Mouse (Mus musculus): Measurements from ENCODE around the gene Gucy2e.

Gene Gucy2e

DNA sequence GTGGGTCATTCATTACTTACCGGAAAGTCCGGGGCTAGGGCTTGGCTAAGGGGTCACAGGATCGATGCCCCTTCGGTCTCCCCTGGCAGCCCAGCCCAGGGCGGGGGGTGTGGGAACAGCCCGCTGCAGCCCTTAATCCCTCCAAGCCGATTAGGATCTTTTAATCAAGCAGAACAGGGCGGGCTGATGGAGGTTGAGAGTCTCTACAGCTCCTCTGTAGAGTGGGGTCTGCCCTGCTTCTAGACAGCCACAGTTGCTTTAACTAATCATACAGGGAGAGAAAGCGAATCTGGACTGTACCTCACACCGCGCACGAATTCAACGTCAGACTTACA is at the start of gene Gucy2e:
Gene Gucy2e, minus strand, starts transcription at position 111 of the 335 bp plus-strand sequence.
- no peak for DNase-seq

DNA sequence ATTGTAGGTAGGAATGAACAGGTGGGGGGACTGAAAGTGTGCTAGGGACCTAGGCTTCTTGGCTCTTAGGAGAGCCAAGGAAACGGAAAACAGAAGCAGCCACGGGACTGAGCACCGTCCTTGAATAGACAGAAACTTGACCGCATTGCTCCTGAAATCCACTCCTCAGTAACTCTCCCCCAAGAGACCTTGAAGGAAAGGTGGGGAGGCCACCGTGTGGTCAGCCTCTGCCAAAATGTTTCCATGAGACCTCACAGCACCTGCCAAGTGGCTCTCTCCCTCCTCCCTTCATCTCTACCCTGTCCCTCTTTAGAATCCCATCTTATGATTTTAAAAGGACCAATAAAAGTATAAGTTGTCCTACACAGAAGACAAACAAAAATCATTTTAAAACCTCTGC is 40.4 kb upstream of the Gucy2e start:
- DNase-seq, result no peak

DNA sequence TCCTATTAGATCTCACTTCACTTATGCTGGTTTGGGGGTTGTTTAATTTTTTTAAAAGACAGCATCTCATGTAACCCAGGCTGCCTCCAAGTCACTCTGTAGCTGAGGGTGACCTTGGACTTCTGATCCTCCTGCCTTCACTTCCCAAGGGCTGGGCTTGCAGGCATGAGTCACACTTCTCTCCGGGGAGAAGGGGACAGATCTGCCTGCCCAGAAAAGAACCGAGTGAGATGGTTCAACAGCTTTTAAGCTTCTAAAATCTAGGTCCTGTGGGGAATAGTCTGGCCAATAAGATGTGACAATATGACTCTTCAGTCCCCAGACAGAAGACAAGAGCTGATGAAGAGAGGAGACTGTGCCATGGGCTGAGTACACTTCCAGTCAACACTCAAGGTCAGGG is 39.2 kb upstream of the Gucy2e start:
- DNase-seq, result no peak

DNA sequence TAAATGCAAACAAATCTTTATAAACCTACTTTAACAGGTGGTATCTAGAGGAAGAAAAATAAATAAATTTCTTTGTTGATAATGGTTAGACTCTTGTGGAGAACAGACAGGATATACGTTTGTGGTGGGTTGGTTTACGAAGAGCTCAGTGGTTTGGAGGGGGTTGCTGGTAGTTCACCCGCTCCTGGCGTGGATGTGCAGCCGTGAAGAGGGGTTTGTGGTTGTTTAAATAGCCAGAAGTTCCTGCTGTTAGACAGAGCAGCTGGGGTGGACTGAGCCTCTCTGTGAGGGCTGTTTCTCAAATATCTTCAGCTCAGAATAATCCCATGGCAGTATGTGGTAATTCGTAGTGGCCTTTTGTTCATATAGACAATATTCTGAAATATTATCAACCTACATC is 38.8 kb upstream of the Gucy2e start:
- no peak for DNase-seq

DNA sequence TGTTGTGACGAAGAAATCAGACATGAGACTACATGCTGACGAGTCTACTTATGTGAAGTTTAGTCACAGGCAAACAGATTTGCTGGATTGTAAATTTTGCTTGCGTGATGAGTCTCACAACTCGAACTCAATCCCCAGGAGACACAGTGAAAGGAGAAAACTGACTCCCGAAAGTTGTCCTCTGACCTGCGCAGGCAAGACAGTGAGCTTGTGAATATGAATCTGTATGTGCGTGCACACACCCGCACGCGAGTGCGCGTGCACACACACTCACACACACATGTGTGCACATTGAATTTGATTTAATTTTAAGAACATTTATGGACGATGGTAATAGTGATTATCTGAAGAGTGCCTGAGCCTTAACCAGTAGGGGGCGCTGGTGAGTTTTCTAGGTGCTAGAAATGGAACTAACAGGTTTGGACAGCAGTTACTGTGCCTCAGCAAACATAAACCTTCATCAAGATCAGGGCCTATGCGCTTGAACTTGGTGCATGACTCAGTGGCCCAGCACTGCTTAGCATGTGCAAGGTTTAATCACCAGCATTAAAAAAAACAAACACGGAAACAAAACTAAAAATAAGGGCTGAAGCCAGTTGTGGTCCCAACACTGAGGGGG is 35.4 kb upstream of the Gucy2e start:
- peak; percentile 37 for DNase-seq

DNA sequence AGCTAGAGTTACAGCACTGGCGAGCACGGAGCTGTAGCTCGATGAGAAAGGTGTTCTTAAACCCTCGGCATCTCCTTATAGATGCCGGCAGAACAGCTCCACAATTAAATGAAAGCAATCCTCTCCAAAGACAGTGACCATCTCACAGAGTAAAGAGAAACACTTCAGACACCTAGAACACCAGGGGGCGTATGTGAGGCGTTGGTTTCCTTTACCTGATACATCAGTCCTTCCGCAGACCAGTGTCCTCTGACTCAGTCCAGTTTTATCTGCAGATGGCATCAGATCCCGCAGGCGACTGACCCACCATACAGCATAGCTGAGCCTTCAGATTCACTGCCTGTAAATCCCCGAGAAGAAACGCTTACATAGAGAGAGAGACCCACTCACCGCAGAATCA is 32.7 kb upstream of the Gucy2e start:
- peak; percentile 25 for DNase-seq

DNA sequence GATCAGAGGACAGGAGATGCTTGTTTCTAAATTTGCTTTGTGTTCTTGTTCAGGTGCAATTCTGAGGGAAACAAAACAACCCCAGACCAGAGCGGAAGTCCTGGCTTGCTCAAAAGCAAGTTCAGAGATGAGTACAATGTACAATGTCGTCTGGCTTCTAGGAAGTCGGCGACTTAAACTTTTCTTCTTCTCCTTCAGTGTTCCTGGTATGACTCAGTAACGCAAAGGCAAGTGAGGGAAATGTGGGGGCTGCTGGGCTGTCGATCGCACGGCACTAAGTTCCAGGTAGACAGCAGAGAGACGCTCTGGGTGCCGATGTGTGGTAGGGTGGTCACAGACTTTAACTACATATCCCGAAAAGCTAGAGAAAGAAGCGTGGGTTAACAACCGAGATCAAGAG is 31.3 kb upstream of the Gucy2e start:
- DNase-seq, result no peak

DNA sequence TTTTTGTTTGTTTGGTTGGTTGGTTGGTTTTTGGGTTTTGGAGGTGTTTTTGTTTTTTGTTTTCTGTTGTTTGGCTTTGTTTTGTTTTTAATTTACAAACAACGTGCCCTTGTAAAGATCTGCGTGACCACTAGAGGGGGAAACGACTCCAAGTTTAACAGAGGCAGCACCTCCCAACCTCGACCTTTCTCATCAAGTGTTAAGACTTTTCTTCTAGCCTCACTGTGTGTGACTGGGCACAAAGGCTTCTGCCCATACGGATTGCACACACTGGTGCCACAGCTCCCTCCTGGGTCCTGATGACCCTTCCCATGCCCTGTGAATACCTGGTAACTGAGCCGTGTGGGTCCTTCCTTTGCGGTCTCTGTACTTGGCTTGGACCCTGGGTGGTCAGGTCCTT is 30.5 kb upstream of the Gucy2e start:
- no peak for DNase-seq

DNA sequence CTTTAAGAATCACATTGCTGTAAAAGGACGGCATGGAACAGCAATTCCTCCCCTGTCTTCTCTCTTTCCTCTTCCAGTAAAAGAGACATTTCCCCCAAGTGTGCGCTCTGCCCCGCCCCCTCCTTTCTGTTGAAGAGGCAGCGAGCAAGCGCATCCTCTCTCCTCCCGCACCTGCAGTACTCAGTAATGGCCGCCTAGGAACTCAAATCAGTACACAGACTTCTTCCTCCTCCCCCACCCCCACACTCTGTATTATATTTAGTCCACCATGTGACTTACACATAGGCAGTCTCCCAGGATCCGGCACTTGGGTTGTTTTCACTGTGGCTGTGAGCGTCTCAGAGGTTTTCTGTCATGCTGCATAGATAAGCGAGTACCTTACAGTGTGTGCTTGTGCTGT is 29.4 kb upstream of the Gucy2e start:
- DNase-seq, result no peak

DNA sequence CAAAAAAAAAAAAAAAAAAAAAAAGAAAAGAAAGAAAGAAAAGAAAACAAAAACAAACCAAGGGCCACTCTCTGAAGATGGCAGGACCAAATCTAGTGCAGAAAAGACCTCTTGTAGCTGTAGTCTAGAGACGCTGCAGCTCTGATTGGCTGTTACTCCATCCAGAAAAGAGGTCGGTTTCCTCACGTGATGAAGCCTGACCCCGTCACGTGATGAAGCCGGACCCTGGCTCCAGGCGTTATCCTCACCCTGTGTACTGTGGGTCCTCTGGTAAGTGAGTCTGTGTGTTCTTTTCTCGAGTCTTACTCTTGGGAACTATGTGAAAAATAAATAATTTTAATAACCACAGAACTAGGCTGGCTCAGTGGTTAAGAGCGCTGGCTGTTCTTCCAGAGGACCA is 28.6 kb upstream of the Gucy2e start:
- no peak for DNase-seq

DNA sequence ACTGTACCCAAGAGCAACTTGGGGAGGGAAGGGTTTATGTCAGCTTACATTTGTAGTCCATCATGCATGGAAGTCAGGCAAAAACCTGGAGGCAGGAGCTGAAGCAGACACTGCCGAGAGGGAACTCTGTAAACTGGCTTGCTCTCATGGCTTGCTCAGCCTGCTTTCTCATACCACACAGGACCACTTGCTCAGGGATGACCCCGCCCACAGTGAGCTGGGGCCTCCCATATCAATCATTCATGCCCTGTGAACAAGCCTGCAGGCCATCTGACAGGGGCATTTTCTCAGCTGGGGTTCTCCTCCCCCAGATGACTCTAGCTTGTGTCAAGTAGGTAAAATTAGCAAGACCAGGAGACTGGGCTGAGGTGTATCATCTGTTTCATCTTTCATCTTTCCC is 27.4 kb upstream of the Gucy2e start:
- no peak for DNase-seq

DNA sequence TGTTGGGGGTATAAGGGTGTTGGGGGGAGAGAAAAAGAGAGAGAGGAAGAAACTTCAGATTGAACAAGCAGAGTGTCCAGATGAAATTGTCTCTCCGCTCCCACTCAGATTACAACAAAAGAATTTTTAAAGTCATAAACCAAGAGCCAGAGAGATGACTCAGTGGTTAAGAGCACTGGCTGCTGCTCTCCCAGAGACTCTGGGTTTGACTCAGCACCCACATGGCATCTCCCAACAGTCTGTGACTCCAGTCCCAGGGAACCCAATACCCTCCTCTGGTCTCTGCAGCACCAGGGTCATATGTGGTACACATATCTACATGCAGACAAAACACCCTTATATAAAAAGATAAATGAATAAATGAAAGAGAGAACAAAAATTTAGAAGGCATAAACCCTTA is 23.3 kb upstream of the Gucy2e start:
- no peak for DNase-seq

DNA sequence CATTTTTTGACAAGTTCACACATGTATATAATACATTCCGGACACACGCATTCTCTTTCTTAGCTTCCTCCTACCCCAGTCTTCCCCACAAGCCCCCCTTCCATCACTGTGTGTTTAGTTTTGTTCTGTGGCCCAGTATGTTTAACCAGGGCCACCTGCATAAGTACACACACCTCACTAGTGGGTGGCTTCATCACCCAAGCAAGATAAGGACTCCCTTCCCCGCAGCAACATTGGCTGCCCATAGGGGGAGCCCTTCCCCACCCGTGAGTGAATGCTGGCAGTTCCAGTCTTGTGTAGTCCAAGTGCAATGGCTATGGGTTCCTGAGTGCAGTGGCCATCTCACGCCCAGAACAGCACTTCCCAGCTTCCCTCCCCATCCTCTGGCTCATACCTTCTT is 21.5 kb upstream of the Gucy2e start:
- no peak for DNase-seq

DNA sequence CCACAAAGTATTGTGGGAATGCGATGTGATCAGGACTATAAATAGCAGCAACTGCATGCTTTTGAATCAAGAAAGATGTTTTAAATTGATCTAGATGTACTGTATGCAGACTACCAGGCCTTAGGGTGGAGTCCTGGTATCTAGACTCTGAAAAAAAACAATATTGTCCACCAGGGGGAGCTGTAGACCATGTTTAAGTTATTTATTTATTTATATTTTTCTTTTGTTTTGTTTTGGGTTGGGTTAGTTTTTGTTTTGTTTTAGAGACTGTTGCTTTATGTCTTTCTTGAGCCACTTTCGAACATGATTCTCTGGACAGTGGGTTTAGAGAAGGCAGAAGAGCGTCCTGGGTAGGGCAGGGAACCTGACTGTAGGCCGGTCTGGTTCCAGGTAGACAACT is 21.0 kb upstream of the Gucy2e start:
- DNase-seq, result no peak

DNA sequence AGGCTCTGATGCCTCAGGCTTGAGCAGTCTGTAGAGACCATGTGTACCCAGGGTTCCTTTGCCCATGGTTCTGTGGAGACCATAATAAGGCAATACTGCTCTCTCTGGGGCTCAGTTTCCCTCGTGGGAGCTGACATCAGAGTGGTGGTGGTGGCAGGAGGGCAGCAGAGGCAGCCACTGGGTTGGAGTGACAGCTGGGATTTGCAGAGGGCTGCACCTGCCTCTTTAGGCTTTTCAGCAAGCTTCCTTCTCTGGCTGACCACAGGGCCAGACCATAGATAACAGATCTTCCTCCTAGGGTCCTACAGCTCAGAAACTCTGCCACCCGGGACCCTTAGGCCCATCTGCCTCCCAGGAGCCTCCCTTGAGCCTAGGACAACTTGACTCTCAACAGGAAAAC is 20.2 kb upstream of the Gucy2e start:
- no peak for DNase-seq

DNA sequence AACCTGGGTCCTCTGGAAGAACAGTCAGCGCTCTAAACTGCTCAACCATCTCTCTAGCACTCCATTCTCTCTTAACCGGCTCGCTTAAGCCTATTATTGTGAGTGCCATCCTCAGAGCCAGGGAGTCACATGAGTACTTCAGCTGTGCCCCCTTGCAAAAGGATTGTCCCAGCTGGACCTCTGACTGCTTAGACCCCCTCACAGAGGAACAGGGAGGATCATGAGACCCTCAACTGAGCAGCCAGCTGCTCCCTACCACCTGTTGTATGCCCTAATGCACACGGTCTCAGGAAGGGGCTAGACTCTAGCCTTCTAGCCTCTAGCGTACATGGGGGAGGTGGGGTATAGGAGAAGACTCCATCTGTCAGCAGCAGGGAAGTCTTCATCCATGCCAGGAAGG is 18.0 kb upstream of the Gucy2e start:
- no peak for DNase-seq

DNA sequence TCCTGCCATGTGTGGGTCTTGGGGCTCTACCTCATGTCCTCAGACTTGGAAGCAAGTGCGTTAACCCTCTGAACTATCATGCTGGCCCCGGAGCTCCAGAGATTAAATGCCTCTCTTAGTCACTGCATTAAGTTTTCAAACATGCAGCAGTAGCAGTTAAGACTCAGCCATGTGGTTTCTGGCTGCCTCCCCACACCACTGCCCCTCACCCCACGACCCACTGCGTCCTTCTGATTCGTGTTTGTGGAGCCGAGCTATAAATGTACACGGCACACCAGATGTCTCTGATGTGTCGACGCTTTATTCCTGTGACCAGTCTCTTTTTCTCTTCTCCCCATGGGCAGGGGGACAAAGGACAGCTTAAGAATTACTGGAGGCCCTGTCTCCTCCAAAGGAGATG is 16.3 kb upstream of the Gucy2e start:
- no peak for DNase-seq

DNA sequence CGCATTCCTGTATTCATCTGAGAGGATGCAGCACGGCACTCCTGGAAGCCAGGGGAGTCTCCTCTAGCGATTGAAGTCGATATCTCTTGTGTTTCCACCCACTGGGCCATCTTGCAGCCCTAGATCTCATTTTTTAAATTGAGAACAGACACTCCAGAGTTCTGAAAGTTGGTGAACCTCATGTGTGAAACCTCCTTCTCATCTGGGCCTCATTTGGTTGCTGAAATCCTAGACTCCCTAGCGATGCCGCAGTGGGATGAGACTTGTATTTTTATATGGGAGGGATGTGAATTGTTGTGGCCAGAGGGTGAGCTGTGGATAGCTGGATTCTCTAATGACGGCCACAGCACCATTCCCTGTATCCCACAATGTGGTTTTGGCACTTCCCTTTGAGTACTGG is 15.1 kb upstream of the Gucy2e start:
- no peak for DNase-seq

DNA sequence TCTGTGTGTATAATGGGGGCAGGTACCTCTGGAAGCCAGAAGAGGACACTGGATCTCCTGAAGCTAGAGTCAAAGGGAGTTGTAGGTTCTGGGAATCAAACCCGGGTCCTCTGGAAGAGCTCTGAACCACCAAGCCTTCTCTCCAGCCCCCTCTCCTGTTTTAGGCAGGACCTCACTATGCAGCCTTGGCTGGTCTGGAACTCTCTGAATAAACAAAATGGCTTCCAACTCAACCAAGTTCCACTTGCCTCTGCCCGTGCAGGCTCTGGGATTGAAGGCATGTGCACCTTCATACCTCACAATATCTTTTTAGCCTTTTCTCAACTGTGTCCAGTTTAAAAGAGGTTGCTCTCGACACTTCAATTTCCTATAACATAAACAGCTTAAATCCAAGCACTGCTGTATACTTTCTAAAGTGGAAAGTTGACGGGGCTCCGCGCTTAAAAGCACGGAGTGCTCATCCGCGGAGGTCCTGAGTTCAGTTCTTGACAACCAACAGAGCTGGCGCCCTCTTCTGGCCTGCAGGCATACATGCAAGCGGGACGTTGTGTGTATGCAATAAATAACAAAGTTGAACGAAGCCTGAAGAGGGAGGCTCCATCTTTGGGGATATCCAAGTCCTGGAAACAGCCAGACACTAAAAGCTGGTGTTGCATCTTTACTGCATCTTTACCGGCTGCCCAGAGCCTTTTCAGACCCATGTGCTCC is 14.5 kb upstream of the Gucy2e start:
- no peak for DNase-seq

DNA sequence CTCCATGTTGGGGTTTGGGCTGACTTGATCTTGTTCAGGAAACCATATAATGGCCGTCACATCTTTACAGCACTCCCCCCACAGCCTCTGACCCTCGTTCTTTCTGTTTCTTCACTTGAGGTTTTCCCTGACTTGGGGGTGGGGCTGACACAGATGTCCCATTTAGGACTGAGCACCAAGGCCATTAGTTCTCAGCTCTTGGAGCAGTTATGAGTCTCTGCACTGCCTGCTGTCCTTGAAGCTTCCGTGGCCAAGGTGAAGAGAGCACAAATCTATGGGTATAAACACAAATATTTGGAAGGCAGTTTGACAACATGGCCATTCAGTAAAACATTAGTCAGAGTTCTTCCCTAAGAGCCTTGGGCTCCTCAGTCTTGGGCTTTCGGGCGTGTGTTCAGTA is 13.3 kb upstream of the Gucy2e start:
- DNase-seq, result no peak

DNA sequence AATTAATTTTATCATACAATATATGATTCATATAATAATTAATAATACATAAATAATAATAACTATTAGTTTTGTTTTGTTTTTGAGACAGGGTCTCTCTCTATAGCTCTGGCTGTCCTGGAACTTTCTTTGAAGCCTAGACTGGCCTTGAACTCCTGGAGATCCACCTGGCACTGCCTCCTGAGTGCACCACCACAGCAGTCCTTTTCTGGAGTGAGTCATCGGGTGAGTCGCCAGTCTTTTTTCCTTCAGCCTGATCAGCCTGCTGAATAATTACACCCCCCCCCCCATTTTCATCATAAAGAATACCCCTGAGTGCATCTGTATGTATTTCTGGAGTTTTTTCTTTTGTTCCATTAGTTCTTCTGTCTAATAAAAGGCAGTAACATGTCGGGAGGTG is 12.3 kb upstream of the Gucy2e start:
- no peak for DNase-seq

DNA sequence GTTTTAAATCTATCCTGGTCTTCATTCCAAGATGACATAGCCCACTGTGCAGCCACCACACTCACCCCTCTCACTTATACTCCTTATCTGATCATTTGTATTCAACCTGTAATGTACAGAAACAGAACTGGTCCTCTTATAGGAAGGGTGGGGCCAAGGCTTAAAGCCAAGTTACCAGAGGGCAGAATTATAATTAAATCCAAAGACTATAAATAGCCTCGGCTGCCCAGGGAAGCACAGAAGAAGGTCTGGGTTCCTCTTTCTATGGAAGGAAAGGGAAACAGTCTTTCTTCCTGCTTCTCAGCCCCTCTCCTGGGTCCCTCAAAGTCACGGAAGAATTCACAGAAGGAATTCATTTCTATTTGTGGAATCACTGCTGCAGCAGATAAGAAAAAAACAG is 8.8 kb upstream of the Gucy2e start:
- peak; percentile 4 for DNase-seq

DNA sequence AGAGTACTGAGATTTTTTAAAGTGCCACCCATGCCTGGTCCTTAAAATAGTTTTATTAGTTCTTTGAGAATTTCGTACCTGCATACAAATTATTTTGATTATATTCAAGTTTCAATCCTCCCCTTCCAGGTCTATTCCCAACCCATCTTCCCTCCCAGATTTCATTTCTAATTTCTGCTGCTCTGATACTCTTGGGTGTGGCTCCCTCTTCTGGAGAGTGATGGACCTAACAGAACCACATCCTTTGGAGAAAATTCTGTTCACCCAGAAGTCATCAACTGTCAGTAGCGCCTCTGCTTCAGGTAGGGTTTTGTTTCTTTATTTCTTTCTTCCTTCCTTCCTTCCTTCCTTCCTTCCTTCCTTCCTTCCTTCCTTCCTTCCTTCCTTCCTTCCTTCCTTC is 8.1 kb upstream of the Gucy2e start:
- no peak for DNase-seq

DNA sequence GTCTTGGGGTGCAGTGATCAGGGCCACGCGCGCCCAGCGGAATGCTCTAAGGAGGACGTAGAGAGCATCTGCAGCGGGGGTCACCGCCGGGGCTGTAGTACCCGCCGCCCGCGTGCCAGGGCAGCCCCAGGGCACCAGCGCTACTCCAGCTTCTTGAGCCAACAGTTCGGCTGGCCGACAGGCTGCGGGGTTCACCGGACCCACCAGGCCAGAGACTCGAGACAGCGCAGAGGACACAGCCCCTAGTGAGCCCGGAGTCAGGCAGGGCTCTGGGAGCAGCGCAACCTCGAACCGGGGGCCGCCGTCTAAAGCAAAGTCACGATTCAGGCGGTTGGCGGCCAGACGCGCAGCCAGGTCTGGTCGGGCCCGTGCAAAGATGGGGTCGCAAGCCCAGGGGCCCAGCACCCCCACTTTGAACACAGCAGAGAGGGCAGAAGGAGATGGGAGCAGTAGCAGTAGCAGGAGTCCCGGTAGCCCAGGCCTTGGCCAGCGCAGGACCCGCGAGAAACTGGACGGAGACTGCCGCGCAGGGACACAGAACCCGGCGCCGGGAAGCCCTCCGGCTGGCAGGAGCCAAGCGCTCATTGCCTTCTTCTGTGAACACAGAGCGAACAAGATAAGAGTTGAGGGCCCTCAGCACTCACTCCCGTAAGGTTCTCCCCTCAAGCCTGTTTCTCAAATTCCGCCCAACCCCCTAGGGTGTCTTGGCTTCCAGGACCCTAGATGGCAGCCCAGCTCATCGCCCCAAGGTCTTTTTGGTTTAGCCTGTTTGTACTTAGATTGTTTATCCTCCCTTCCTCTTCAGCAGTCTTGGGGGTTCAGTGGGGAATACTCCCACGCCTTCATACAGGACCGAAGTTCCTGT is 543 bp downstream of the Gucy2e start:
- DNase-seq, result no peak

All from kidney, adult 11 months (tissue).